Mouse (Mus musculus): ENCODE measurements around the gene Brca2. TPM values are rescaled to one million over a fixed set of nuclear protein-coding genes. Genes with fewer than 3 reads are reported as not detected.

The Brca2 gene
- polyA plus RNA-seq, 1 experiment from 2014 or later, result 30.5 TPM

DNA sequence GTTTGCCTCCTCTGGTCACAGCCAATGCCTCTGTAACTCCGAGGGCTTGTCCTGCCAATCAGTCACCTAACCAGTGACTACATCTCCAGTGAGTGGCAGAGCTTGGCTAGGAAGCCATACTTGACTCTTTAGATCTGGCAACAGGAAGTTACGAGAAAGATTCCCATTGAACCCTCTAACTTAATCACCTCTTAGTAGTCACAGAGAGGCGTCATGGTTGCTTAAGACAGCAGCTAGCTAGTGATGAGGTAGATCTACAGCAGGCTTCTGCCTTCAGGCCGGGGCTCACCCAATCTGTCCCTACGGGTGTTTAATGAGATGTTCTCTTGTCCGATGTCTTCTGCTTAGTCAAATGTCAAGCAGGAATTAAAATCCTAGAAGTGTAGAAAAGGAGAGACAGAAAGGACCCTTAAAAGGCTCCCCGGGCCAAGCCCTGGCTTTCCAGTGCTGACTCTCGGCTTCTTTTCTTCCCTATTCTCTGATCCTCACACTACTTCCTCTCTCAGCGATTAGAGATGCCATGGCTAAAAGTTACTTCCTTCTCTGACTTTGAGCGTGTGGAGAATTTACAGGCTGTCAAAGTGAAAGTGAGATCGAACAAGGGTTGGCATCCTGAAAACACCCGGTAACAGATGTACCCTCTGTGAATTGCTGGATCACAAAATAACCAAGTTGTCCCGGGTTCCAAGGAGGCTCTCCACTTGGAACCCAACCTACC, 69.9 kb downstream of the Brca2 start:
- H3K27me3 ChIP-seq, result peaks cover 42% of the 10 kb centered on the region

GRCm38 (mm10) chr5:150592904-150593755, 70.7 kb downstream of the Brca2 start:
- 10% methylated on average over 40 of the region's 40 CpGs for WGBS

More for the DNA sequence above, 69.9 kb downstream of the Brca2 start:
- H3K4me3 ChIP-seq, result no peak overlapping the region
- no peak overlapping the region for H3K27ac ChIP-seq
- H3K9me3 ChIP-seq, result no peaks in the 10 kb centered on the region
- H3K9ac ChIP-seq, result no peak overlapping the region
- no peak overlapping the region for H3K4me2 ChIP-seq (replicated peaks)
- no peak for ATAC-seq (ENCODE audit: insufficient number of reproducible peaks, insufficient read depth, low FRiP score, low TSS enrichment)
- no peaks in the 10 kb centered on the region for H3K36me3 ChIP-seq
- WGBS, result 71% methylated on average over 13 of the region's 13 CpGs
- H3K4me1 ChIP-seq, result peaks cover 4% of the 10 kb centered on the region; the same call in 1 of the 2 replicates

GRCm38 (mm10) chr5:150593756-150594648, 71.6 kb downstream of the Brca2 start:
- Histone ChIP-seq H3K27me3 (peaks cover 42% of the 10 kb centered on the region), H3K27ac (no peak overlapping the region), H3K36me3 (no peaks in the 10 kb centered on the region), H3K4me2 (replicated peaks) (peak overlapping the region; percentile 100), H3K4me3 (peak overlapping the region; percentile 81), H3K4me1 (peaks cover 4% of the 10 kb centered on the region; the same call in 1 of the 2 replicates), H3K9me3 (no peaks in the 10 kb centered on the region), H3K9ac (peak overlapping the region; percentile 69)
- WGBS, result under 1% methylated on average over 96 of the region's 102 CpGs
- ATAC-seq (ENCODE audit: insufficient number of reproducible peaks, insufficient read depth, low FRiP score, low TSS enrichment), result peak; percentile 68; the same call in 1 of the 2 replicates

More at GRCm38 (mm10) chr5:150592904-150593755, 70.7 kb downstream of the Brca2 start:
- H3K36me3 ChIP-seq, result no peaks in the 10 kb centered on the region
- no peaks in the 10 kb centered on the region for H3K9me3 ChIP-seq
- H3K4me2 ChIP-seq (replicated peaks), result peak overlapping the region; percentile 100
- H3K4me1 ChIP-seq, result peaks cover 4% of the 10 kb centered on the region; the same call in 1 of the 2 replicates
- H3K27me3 ChIP-seq, result peaks cover 42% of the 10 kb centered on the region
- H3K4me3 ChIP-seq, result peak overlapping the region; percentile 81
- no peak for ATAC-seq (ENCODE audit: insufficient number of reproducible peaks, insufficient read depth, low FRiP score, low TSS enrichment)
- peak overlapping the region; percentile 69 for H3K9ac ChIP-seq
- H3K27ac ChIP-seq, result no peak overlapping the region

DNA sequence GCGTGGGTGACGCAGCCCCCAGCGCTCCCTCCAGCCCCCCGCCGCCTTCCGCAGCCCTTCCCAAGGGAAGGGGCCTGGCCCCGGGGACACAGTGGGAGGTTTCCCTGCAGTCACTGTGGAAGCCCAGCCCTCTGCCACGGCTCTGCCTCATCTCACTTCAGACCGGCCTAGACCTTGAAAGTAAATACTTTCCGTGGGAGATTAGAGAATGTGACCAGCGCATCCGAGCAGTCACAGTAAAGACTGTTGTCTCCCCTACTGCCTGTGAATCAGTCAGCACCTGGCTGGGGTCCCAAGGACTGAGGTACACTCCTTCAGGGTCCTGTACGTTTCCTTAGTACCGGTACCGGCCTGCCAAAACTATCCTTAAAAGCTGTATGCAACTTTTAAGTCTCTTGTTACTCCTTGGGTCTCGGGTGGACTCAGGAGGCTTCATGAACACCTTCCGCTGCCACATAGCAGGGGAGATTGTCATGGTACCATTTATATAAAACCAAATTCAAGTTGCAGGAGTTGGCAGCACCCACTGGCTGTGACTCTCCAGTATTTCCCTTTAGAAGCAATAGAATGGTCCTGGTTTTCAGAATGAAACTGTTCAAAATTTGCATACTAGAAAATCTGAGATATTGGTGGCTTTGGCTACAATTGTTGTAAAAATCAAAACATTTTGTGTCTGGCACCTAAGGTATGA, 72.4 kb downstream of the Brca2 start:
- WGBS, result 6% methylated on average over 17 of the region's 17 CpGs
- Histone ChIP-seq H3K36me3 (no peaks in the 10 kb centered on the region), H3K4me3 (peak overlapping the region; percentile 81), H3K4me2 (replicated peaks) (peak overlapping the region; percentile 100), H3K9me3 (no peaks in the 10 kb centered on the region), H3K9ac (peak overlapping the region; percentile 69), H3K4me1 (peaks cover 4% of the 10 kb centered on the region; the same call in 1 of the 2 replicates), H3K27ac (no peak overlapping the region), H3K27me3 (peaks cover 42% of the 10 kb centered on the region)
- peak; percentile 67 for ATAC-seq (ENCODE audit: insufficient number of reproducible peaks, insufficient read depth, low FRiP score, low TSS enrichment)

DNA sequence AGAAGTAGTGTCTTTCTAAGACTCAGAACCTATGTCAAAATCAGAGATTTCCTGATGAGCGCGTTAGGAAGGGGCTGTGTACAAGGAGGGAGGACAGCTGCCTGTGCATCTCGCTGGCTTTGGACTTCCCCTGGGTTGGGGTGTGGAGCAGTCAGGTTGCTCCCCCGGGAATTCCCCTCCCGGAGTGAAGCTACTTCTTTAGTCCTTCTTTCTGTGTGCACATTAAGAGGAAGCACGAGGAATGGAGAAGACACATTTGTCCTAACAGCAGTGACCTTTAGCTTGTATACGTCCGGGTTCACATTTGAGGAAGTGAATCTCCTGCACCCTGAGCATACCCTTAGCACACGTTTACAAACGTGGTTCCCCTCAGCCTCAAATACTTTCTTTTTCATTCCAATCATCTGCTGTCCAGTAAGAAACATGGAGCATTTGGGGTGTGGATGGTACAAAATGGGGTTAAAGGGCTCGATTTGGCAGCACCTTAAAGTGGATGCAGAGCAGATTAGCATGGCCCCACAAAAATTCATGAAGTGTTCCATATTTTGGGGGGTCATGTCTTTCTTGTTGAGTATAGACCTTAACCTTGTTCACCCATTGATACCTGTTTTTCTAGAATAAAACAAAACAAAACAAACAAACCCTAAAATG, 73.1 kb downstream of the Brca2 start:
- no peak for ATAC-seq (ENCODE audit: insufficient number of reproducible peaks, insufficient read depth, low FRiP score, low TSS enrichment)
- H3K27me3 ChIP-seq, result peaks cover 42% of the 10 kb centered on the region
- H3K4me3 ChIP-seq, result no peak overlapping the region
- H3K9ac ChIP-seq, result no peak overlapping the region
- WGBS, result 46% methylated on average over 11 of the region's 11 CpGs
- no peaks in the 10 kb centered on the region for H3K9me3 ChIP-seq
- H3K4me1 ChIP-seq, result peaks cover 4% of the 10 kb centered on the region; the same call in 1 of the 2 replicates
- no peak overlapping the region for H3K27ac ChIP-seq
- H3K36me3 ChIP-seq, result no peaks in the 10 kb centered on the region
- H3K4me2 ChIP-seq (replicated peaks), result peak overlapping the region; percentile 100; the same call in 1 of the 2 replicates

- no peak for ATAC-seq (ENCODE audit: insufficient number of reproducible peaks, insufficient read depth, low FRiP score, low TSS enrichment)
Observed at GRCm38 (mm10) chr5:150597088-150597487, 74.7 kb downstream of the Brca2 start, which contains the start of gene N4bp2l1. N4bp2l1 (minus strand) TSS chr5:150597188.

GRCm38 (mm10) chr5:150598202-150599119, 76.0 kb downstream of the Brca2 start:
- no peaks in the 10 kb centered on the region for H3K36me3 ChIP-seq
- 54% methylated on average over 21 of the region's 21 CpGs for WGBS
- no peaks in the 10 kb centered on the region for H3K9me3 ChIP-seq
- H3K4me3 ChIP-seq, result no peak overlapping the region
- no peak overlapping the region for H3K9ac ChIP-seq
- H3K4me2 ChIP-seq (replicated peaks), result no peak overlapping the region
- H3K27me3 ChIP-seq, result peaks cover 26% of the 10 kb centered on the region
- no peak for ATAC-seq (ENCODE audit: insufficient number of reproducible peaks, insufficient read depth, low FRiP score, low TSS enrichment)
- no peak overlapping the region for H3K27ac ChIP-seq
- peaks cover 4% of the 10 kb centered on the region; the same call in 1 of the 2 replicates for H3K4me1 ChIP-seq

More at GRCm38 (mm10) chr5:150597088-150597487, 74.7 kb downstream of the Brca2 start, which contains the start of gene N4bp2l1:
- 63% methylated on average over 7 of the region's 7 CpGs for WGBS
- Histone ChIP-seq H3K4me2 (replicated peaks) (no peak within 1 kb of the TSS), H3K9ac (no peak within 1 kb of the TSS), H3K4me1 (peaks cover 4% of the 10 kb centered on the region; the same call in 1 of the 2 replicates), H3K36me3 (no peaks in the 10 kb centered on the region), H3K27ac (no peak within 1 kb of the TSS), H3K9me3 (no peaks in the 10 kb centered on the region), H3K27me3 (peaks cover 39% of the 10 kb centered on the region), H3K4me3 (no peak within 1 kb of the TSS)

GRCm38 (mm10) chr5:150599301-150600294, 77.2 kb downstream of the Brca2 start:
- Histone ChIP-seq H3K9ac (no peak overlapping the region), H3K4me1 (peaks cover 4% of the 10 kb centered on the region; the same call in 1 of the 2 replicates), H3K27ac (no peak overlapping the region), H3K4me2 (replicated peaks) (no peak overlapping the region), H3K27me3 (peaks cover 14% of the 10 kb centered on the region), H3K36me3 (no peaks in the 10 kb centered on the region), H3K9me3 (no peaks in the 10 kb centered on the region), H3K4me3 (no peak overlapping the region)
- 60% methylated on average over 13 of the region's 13 CpGs for WGBS
- peak; percentile 30; the same call in 1 of the 2 replicates for ATAC-seq (ENCODE audit: insufficient number of reproducible peaks, insufficient read depth, low FRiP score, low TSS enrichment)

All from embryonic facial prominence, embryonic 12.5 days (tissue).